Mouse (Mus musculus) MEL (cell line): Measurements from ENCODE around the gene Ctbs. TPM values are rescaled to one million over a fixed set of nuclear protein-coding genes. Genes with fewer than 3 reads are reported as not detected.

Experiments
- DNase-seq: peaks from one replicate; pipeline ENCODE4 v3.0.0; 2011; ENCODE audit warnings: low read depth, low spot score
- H3K27ac ChIP-seq: 2 replicates; pipeline ENCODE4 v1.5.1; 2012; ENCODE audit warnings: low read depth, mild to moderate bottlenecking, control low read depth, low read length, moderate library complexity; ENCODE audit not compliant: control insufficient read depth
- H3K27me3 ChIP-seq, 2 experiments: fragments of 150-350 bp in 1 of 2; sonication (generic) in 1 of 2; 2 replicates each; pipeline ENCODE4 v1.6.1; 2012; ENCODE audit warnings: low read length in 2 of 2, mild to moderate bottlenecking in 2 of 2, improper control_type of control experiment in 1 of 2, moderate library complexity in 1 of 2; ENCODE audit not compliant: insufficient read depth in 2 of 2, control insufficient read depth in 1 of 2
- H3K36me3 ChIP-seq, 2 experiments: 2 replicates each; pipeline ENCODE4 v1.6.1; 2012 to 2014; ENCODE audit warnings: low read length in 2 of 2, improper control_type of control experiment in 1 of 2, inconsistent platforms in 1 of 2, mild to moderate bottlenecking in 1 of 2; ENCODE audit not compliant: insufficient read depth in 2 of 2, control insufficient read depth in 1 of 2
- H3K4me1 ChIP-seq, 2 experiments: fragments of 150-350 bp in 1 of 2; sonication (generic) in 1 of 2; 2 replicates each; pipeline ENCODE4 v1.6.1; 2012; ENCODE audit warnings: low read length in 2 of 2, improper control_type of control experiment in 1 of 2, mild to moderate bottlenecking in 1 of 2; ENCODE audit not compliant: insufficient read depth in 2 of 2, control insufficient read depth in 1 of 2
- H3K4me3 ChIP-seq, 2 experiments: fragments of 150-350 bp in 1 of 2; sonication (generic) in 1 of 2; 2 replicates each; pipeline ENCODE4 v1.5.1; 2012; ENCODE audit warnings: low read depth in 2 of 2, low read length in 2 of 2, mild to moderate bottlenecking in 2 of 2, moderate library complexity in 2 of 2, control low read depth in 1 of 2, improper control_type of control experiment in 1 of 2; ENCODE audit not compliant: control insufficient read depth in 1 of 2, insufficient read depth in 1 of 2
- H3K79me2 ChIP-seq: 2 replicates; pipeline ENCODE4 v1.6.1; 2012; ENCODE audit warnings: mild to moderate bottlenecking, low read length, moderate library complexity; ENCODE audit not compliant: control insufficient read depth, poor library complexity, insufficient read depth
- H3K9ac ChIP-seq: 2 replicates; pipeline ENCODE4 v1.6.1; 2012; ENCODE audit warnings: low read depth, mild to moderate bottlenecking, control low read depth, low read length, moderate library complexity; ENCODE audit not compliant: control insufficient read depth, poor library complexity, severe bottlenecking
- H3K9me3 ChIP-seq: fragments of 150-350 bp; sonication (generic); replicated peaks from 2 replicates; pipeline ENCODE4 v1.6.1; 2012; ENCODE audit warnings: mild to moderate bottlenecking, low read length, improper control_type of control experiment, moderate library complexity; ENCODE audit not compliant: insufficient read depth
- CHD1 ChIP-seq: IDR thresholded peaks from 2 replicates; pipeline ENCODE4 v1.6.1; 2012; ENCODE audit warnings: low read depth, mild to moderate bottlenecking, inconsistent platforms, low read length, improper control_type of control experiment
- CHD2 ChIP-seq: IDR thresholded peaks from 2 replicates; pipeline ENCODE4 v1.6.1; 2011; ENCODE audit warnings: low read length, improper control_type of control experiment
- E2F4 ChIP-seq: IDR thresholded peaks from 2 replicates; pipeline ENCODE4 v1.6.1; 2011; ENCODE audit warnings: low read depth, low read length, improper control_type of control experiment, borderline replicate concordance
- EP300 ChIP-seq, 2 experiments: IDR thresholded peaks; 2 replicates each; pipeline ENCODE4 v1.6.1; 2011; ENCODE audit warnings: improper control_type of control experiment in 2 of 2, low read length in 2 of 2, low read depth in 1 of 2, mild to moderate bottlenecking in 1 of 2
- ETS1 ChIP-seq: IDR thresholded peaks from 2 replicates; pipeline ENCODE4 v1.6.1; 2012; ENCODE audit warnings: low read depth, mild to moderate bottlenecking, inconsistent platforms, low read length, improper control_type of control experiment, moderate library complexity
- GABPA ChIP-seq: IDR thresholded peaks from 2 replicates; pipeline ENCODE4 v1.6.1; 2012; ENCODE audit warnings: low read depth, mild to moderate bottlenecking, inconsistent platforms, low read length, improper control_type of control experiment, moderate library complexity
- GATA1 ChIP-seq: IDR thresholded peaks from 2 replicates; pipeline ENCODE4 v1.6.1; 2011; ENCODE audit warnings: low read depth, low read length, improper control_type of control experiment
- HCFC1 ChIP-seq: IDR thresholded peaks from 2 replicates; pipeline ENCODE4 v1.6.1; 2012; ENCODE audit warnings: low read depth, mild to moderate bottlenecking, inconsistent platforms, low read length, improper control_type of control experiment, moderate library complexity
- JUND ChIP-seq: IDR thresholded peaks from 2 replicates; pipeline ENCODE4 v1.6.1; 2011; ENCODE audit warnings: low read depth, mild to moderate bottlenecking, improper control_type of control experiment, low read length
- KAT2A ChIP-seq: conservative IDR thresholded peaks from 2 replicates; pipeline ENCODE4 v1.6.1; 2012; ENCODE audit warnings: low read depth, low read length, improper control_type of control experiment, inconsistent platforms
- MAFK ChIP-seq: IDR thresholded peaks from 2 replicates; pipeline ENCODE4 v1.6.1; 2011; ENCODE audit warnings: low read depth, mild to moderate bottlenecking, low read length, improper control_type of control experiment, borderline replicate concordance
- MAX ChIP-seq: IDR thresholded peaks from 2 replicates; pipeline ENCODE4 v1.6.1; 2011; ENCODE audit warnings: low read length, improper control_type of control experiment
- MAZ ChIP-seq: IDR thresholded peaks from 2 replicates; pipeline ENCODE4 v1.6.1; 2012; ENCODE audit warnings: low read depth, mild to moderate bottlenecking, inconsistent platforms, low read length, improper control_type of control experiment
- MEF2A ChIP-seq: IDR thresholded peaks from 2 replicates; pipeline ENCODE4 v1.6.1; 2014; ENCODE audit warnings: low read depth, mild to moderate bottlenecking, inconsistent platforms, low read length, improper control_type of control experiment; ENCODE audit not compliant: poor library complexity, insufficient replicate concordance, severe bottlenecking; ENCODE audit errors: extremely low read depth
- MXI1 ChIP-seq: IDR thresholded peaks from 2 replicates; pipeline ENCODE4 v1.6.1; 2011; ENCODE audit warnings: mild to moderate bottlenecking, low read depth, low read length, improper control_type of control experiment
- MYC ChIP-seq: IDR thresholded peaks from 2 replicates; pipeline ENCODE4 v1.6.1; 2011; ENCODE audit warnings: low read depth, mild to moderate bottlenecking, low read length, improper control_type of control experiment, moderate library complexity
- NELFE ChIP-seq: IDR thresholded peaks from 2 replicates; pipeline ENCODE4 v1.6.1; 2011; ENCODE audit warnings: low read depth, low read length, improper control_type of control experiment
- NRF1 ChIP-seq: IDR thresholded peaks from 2 replicates; pipeline ENCODE4 v1.6.1; 2014; ENCODE audit warnings: low read depth, mild to moderate bottlenecking, inconsistent platforms, low read length, improper control_type of control experiment, moderate library complexity; ENCODE audit not compliant: poor library complexity, insufficient read depth, severe bottlenecking
- POLR2A ChIP-seq, 2 experiments: IDR thresholded peaks; 2 replicates each; pipeline ENCODE4 v1.6.1; 2011 to 2012; ENCODE audit warnings: low read length in 2 of 2, mild to moderate bottlenecking in 2 of 2, control low read depth in 1 of 2, improper control_type of control experiment in 1 of 2, low read depth in 1 of 2, moderate library complexity in 1 of 2; ENCODE audit not compliant: control insufficient read depth in 1 of 2, insufficient read depth in 1 of 2, poor library complexity in 1 of 2
- POLR2AphosphoS2 ChIP-seq: IDR thresholded peaks from 2 replicates; pipeline ENCODE4 v1.6.1; 2011; ENCODE audit warnings: low read length, improper control_type of control experiment
- POLR2AphosphoS5 ChIP-seq: IDR thresholded peaks from 2 replicates; pipeline ENCODE4 v1.6.1; 2012; ENCODE audit warnings: low read depth, borderline replicate concordance, mild to moderate bottlenecking, inconsistent platforms, low read length, moderate library complexity, mixed read lengths
- RAD21 ChIP-seq: IDR thresholded peaks from 2 replicates; pipeline ENCODE4 v1.6.1; 2011; ENCODE audit warnings: mild to moderate bottlenecking, low read depth, low read length, improper control_type of control experiment
- SIN3A ChIP-seq: IDR thresholded peaks from 2 replicates; pipeline ENCODE4 v1.6.1; 2012; ENCODE audit warnings: low read length, improper control_type of control experiment, inconsistent platforms
- SMC3 ChIP-seq: IDR thresholded peaks from 2 replicates; pipeline ENCODE4 v1.6.1; 2011; ENCODE audit warnings: low read depth, low read length, improper control_type of control experiment
- TAL1 ChIP-seq: IDR thresholded peaks from 2 replicates; pipeline ENCODE4 v1.6.1; 2012; ENCODE audit warnings: mild to moderate bottlenecking, inconsistent platforms, low read length, moderate library complexity, mixed read lengths
- TBP ChIP-seq: IDR thresholded peaks from 2 replicates; pipeline ENCODE4 v1.8.0; 2011; ENCODE audit warnings: low read depth, low read length, improper control_type of control experiment
- TCF12 ChIP-seq: IDR thresholded peaks from 2 replicates; pipeline ENCODE4 v1.6.1; 2014; ENCODE audit warnings: low read depth, mild to moderate bottlenecking, inconsistent platforms, low read length, improper control_type of control experiment, moderate library complexity
- UBTF ChIP-seq: IDR thresholded peaks from 2 replicates; pipeline ENCODE4 v1.6.1; 2012; ENCODE audit warnings: low read depth, mild to moderate bottlenecking, inconsistent platforms, low read length, improper control_type of control experiment, moderate library complexity, borderline replicate concordance; ENCODE audit not compliant: insufficient read depth
- ZC3H11A ChIP-seq: IDR thresholded peaks from 2 replicates; pipeline ENCODE4 v1.6.1; 2012; ENCODE audit warnings: low read depth, mild to moderate bottlenecking, inconsistent platforms, low read length, improper control_type of control experiment
- polyA plus RNA-seq, 2 experiments: library from polyadenylated mRNA; stranded (reverse) in 1 of 2; unstranded in 1 of 2; fragments of >175 nt in 1 of 2; fragments of >200 nt in 1 of 2; gene quantifications; 2 replicates each; pipeline versions ENCODE4 v1.2.1 to v1.2.4; 2012; ENCODE audit warnings: low replicate concordance in 2 of 2, low read depth in 1 of 2; ENCODE audit not compliant: insufficient read length in 2 of 2, insufficient read depth in 1 of 2, missing spikeins in 1 of 2
- total RNA-seq: library from RNA; depleted of rRNA; stranded (reverse); fragments of 300-350 nt; gene quantifications from 2 replicates; pipeline ENCODE4 v1.2.3, GENCODE M21; 2012

The Ctbs gene
- total and polyA plus RNA-seq, 3 experiments, result 3.2 to 5.1 TPM; not detected in 1

- peak overlapping the region; percentile 89 to 95 for H3K4me3 ChIP-seq
- no peak for TF ChIP-seq POLR2AphosphoS5
- TF ChIP-seq SIN3A, result 0 out of 2 replicates have a peak, but pooled peaks have one; percentile 45
- no peak for TF ChIP-seq CHD2
- no peak for TF ChIP-seq GABPA
- 0 out of 2 replicates have a peak, but pooled peaks have one; percentile 57 for TF ChIP-seq MXI1
- TF ChIP-seq GATA1, result peak; percentile 69
- peak; percentile 63 for TF ChIP-seq ETS1
- TF ChIP-seq SMC3, result no peak
- TF ChIP-seq EP300 (IDR thresholded peaks at IDR 0.05; ENCODE audit: low read depth in 1 of 2, low read length in 2 of 2), result peak; percentile 51 to 81; a peak in 3 of 4 replicates
- peak; percentile 5; the same call in 1 of the 2 replicates for TF ChIP-seq HCFC1
- 0 out of 2 replicates have a peak, but pooled peaks have one; percentile 15 for TF ChIP-seq MYC
- peak in 1 of 2 experiments; percentile 55; a peak in 1 of 4 replicates for TF ChIP-seq POLR2A (IDR thresholded peaks at IDR 0.05; ENCODE audit: control insufficient read depth in 1 of 2, insufficient read depth in 1 of 2, low read depth in 1 of 2, low read length in 2 of 2, poor library complexity in 1 of 2)
- 0 out of 2 replicates have a peak, but pooled peaks have one; percentile 14 for TF ChIP-seq MAX
- peak; percentile 90 for TF ChIP-seq TAL1
- peak; percentile 80 for TF ChIP-seq CHD1
- TF ChIP-seq TCF12, result peak; percentile 65
- TF ChIP-seq TBP, result peak; percentile 64; the same call in 1 of the 2 replicates
- no peaks in the 10 kb centered on the region for H3K9me3 ChIP-seq
- peak overlapping the region; percentile 87 for H3K9ac ChIP-seq
- H3K27me3 ChIP-seq, result peaks cover 0 to under 1% of the 10 kb centered on the region in 2 experiments; a peak in 1 of 4 replicates
- peaks cover 3 to 19% of the 10 kb centered on the region in 2 experiments for H3K4me1 ChIP-seq
- peaks cover 54% of the 10 kb centered on the region for H3K79me2 ChIP-seq
- peak overlapping the region; percentile 91 for H3K27ac ChIP-seq
- DNase-seq, result peak; percentile 83
- H3K36me3 ChIP-seq, result peaks cover 1 to 18% of the 10 kb centered on the region in 2 experiments
These were observed 44.2 kb upstream of the Ctbs start for GRCm38 (mm10) chr3:146405213-146406006.

GRCm38 (mm10) chr3:146406007-146406341, 43.6 kb upstream of the Ctbs start:
- peaks cover 59% of the 10 kb centered on the region for H3K79me2 ChIP-seq
- no peaks in the 10 kb centered on the region for H3K27me3 ChIP-seq
- peak overlapping the region; percentile 89 to 95 for H3K4me3 ChIP-seq
- no peak for DNase-seq
- H3K4me1 ChIP-seq, result peaks cover 3 to 19% of the 10 kb centered on the region in 2 experiments
- H3K27ac ChIP-seq, result peak overlapping the region; percentile 91
- peak overlapping the region; percentile 20 for H3K9ac ChIP-seq
- peaks cover 1 to 18% of the 10 kb centered on the region in 2 experiments for H3K36me3 ChIP-seq
- TF ChIP-seq NRF1 (no peak), KAT2A (no peak), ETS1 (no peak; the same call in 1 of the 2 replicates), UBTF (no peak), ZC3H11A (no peak), POLR2AphosphoS2 (no peak), POLR2A (IDR thresholded peaks at IDR 0.05; ENCODE audit: control insufficient read depth in 1 of 2, insufficient read depth in 1 of 2, low read depth in 1 of 2, low read length in 2 of 2, poor library complexity in 1 of 2) (no peak), RAD21 (no peak), TAL1 (no peak), MYC (no peak), E2F4 (no peak), MEF2A (no peak), JUND (no peak), MAZ (no peak), TCF12 (no peak), MAX (no peak), CHD1 (no peak), NELFE (no peak), MAFK (no peak), POLR2AphosphoS5 (no peak)
- no peaks in the 10 kb centered on the region for H3K9me3 ChIP-seq
